Mouse (Mus musculus): ENCODE results near the gene Ahdc1. TPM values are rescaled to one million over a fixed set of nuclear protein-coding genes. Genes with fewer than 3 reads are reported as not detected.

Gene Ahdc1
- total RNA-seq, 2 experiments from 2014 or later, result 3.8 to 5.3 TPM

- ATAC-seq (replicated peaks; ENCODE audit: poor library complexity), result no peak
Measured at GRCm38 (mm10) chr4:133015710-133016651, 4.9 kb downstream of the Ahdc1 start.

GRCm38 (mm10) chr4:133016677-133017415, 5.8 kb downstream of the Ahdc1 start:
- ATAC-seq (replicated peaks; ENCODE audit: poor library complexity), result no peak

GRCm38 (mm10) chr4:133017597-133018262, 6.7 kb downstream of the Ahdc1 start:
- no peak for ATAC-seq (replicated peaks; ENCODE audit: poor library complexity)

DNA sequence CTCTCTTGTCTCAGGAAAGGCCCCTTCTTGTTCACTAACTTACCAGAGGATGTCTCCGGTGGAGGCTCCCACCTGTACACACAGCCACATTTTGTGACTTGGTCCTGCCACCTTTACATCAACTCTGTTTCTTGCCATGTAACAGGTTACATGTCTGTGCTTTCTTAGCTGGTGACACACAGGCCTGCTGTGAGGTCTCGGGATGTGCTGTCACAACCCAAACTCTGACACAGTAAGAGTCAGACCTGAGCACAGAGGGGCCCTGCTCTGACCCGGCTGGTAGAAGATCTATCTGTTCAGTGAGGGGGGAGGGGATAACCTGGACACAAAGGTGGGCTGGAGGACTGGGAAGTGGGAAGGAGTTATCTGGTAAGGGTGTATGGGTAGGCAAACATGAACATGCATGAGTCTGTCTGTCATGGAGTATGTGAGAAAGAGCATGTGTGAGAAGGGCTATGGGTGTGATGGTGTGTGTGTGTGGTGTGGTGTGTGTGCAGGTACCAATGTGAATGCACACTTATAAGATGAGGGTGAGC, 7.3 kb downstream of the Ahdc1 start:
- ATAC-seq (replicated peaks; ENCODE audit: poor library complexity), result no peak

DNA sequence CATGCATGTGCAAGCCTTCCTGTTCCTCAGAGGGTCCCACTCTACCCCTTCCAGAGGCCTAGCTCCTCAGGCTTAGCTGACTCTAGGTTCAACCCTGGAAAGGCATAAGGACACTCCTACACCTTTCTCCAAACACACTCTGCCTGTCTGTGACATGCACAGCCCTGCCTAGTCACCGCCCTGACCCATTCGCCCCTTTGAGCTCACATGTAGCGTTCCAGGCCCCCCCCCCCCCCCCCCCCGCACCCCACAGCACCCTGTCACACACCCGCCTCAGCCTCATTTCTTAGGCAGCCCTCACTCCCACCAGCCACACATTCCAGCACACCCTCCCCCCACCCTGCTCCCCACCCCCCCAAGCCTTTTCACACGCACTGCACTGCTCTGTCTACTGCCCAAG, 9.7 kb downstream of the Ahdc1 start:
- no peak for ATAC-seq (replicated peaks; ENCODE audit: poor library complexity)

DNA sequence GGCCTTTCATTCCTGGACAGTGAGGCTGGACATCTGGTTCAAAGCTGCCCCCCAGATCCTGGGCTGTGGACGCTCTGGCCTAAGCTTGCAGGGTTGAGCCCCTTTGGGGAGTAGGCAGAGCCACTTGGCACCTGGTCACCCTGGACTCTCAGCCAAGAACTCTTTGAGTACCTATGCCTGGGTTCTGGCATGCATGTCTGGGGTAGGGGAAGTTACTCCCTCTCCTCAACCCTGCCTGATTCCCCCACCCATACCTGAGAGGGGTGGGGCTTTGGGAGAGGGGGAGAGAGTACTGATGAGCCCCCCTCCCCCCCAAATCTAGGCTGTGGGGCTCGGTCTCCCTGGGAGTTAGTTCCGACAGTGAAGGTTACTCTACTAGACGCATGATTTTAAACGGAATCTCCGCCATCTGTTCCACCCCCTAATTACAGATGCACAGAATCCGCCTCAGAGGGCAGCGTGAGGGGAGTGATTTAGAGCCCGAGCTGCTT, 10.2 kb downstream of the Ahdc1 start:
- no peak for ATAC-seq (replicated peaks; ENCODE audit: poor library complexity)

DNA sequence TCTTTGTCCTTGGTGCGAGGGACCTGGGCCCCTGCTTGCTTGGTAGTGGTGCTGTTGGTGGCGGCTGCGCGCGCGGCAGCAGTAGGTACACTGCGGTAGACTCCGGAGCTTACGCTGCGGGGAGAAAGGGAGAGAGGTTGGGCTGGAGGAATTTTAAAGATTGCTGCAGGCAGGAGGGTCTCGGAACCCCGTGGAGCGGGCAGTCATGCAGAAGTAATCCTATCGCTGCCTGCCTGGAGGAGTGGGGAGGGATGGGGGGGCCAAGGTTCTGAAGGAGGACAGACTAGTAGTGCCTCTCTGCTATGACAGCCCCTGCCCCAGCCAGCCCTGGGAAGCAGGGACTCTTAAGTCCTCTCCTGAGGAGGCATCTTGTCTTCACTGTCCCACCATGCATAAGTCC, 11.2 kb downstream of the Ahdc1 start:
- ATAC-seq (replicated peaks; ENCODE audit: poor library complexity), result no peak

GRCm38 (mm10) chr4:133022954-133023635, 12.0 kb downstream of the Ahdc1 start:
- ATAC-seq (replicated peaks; ENCODE audit: poor library complexity), result no peak

GRCm38 (mm10) chr4:133023636-133024035, 12.6 kb downstream of the Ahdc1 start:
- ATAC-seq (replicated peaks; ENCODE audit: poor library complexity), result no peak

- no peak for ATAC-seq (replicated peaks; ENCODE audit: poor library complexity)
Measured at GRCm38 (mm10) chr4:133024404-133024803, 13.3 kb downstream of the Ahdc1 start.

GRCm38 (mm10) chr4:133024969-133025685, 14.1 kb downstream of the Ahdc1 start:
- ATAC-seq (replicated peaks; ENCODE audit: poor library complexity), result no peak

DNA sequence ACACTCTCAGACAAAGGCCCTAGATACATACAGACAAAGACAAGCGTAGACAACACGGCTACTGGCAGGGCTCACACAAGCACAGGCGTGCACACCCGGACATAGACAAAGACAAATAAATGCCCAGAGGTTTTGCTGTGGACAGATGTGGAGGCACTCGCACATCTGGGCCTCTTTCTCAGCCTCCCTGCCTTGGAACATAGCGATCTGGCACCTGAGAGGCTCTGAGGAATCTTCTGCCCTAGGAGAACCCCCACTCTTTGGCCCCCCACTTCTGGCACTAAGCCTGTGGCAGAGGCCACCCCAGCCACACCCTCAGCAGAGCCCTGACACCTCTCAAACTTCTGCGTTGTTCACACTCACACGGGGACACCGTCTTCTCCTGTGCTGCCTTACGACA, 15.2 kb downstream of the Ahdc1 start:
- ATAC-seq (replicated peaks; ENCODE audit: poor library complexity), result no peak

DNA sequence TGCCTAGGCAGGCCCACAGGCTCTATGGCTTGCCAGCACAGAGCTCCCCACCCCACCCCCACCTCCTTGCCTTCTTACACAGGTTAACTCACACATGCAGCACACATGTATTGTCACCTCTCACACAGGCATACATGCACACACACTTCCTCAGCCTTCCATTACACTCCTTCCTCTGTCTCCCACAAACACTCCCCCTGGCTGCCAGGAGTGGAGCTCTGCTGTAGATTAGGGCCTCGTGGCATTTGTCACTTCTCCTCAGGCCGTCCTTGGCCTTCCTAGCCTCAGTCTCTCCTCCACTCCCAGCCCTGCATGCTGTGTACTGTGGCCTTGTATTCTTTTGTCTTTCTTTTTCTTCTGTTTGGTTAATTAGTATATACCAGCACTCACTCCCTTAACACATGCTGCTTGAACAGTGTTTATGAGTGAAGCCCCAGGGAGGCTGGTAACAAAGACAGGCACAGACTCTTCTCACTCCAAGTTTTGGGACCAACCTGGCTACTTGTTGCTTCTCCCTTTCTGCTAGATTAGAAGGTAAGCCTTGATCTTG, 15.8 kb downstream of the Ahdc1 start:
- peak; percentile 62 for ATAC-seq (replicated peaks; ENCODE audit: poor library complexity)

DNA sequence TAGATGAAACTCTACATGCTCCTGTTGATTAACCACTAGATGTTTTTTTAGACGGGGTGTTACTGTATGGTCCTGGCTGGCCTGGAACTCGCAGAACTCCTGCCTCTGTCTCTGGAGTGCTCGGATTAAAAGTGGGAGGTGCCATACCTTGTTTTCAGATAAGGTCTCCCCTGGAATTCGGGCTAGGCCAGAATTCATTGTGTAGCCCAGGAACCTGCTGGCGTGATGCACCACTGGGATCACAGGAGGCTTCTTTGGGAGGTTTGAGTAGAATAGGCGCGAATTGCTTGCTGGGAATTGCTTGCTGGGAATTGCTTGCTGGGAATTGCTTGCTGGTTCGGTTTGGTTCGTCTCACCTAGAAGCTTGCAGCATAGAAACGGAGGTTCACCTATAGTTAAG, 16.7 kb downstream of the Ahdc1 start:
- ATAC-seq (replicated peaks; ENCODE audit: poor library complexity), result no peak

DNA sequence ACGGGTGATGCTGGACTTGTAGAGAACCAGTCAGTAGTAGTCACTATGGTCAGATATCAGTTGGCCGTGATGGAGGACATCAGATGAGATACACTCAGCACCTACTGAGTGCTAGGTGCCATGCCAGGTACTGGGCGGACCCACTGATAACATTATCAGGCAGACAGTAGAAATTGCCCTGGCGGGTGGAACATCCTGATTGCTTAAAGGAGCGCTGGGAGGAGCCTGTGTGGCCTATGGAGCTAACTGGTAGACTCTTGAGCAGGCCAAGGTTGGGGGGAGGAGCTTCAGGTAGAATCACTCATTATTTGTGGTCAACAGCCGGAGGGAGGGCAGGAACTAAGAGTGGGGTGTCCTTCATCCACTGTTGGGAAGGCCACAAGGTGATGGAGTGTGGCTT, 17.1 kb downstream of the Ahdc1 start:
- peak; percentile 49 for ATAC-seq (replicated peaks; ENCODE audit: poor library complexity)

DNA sequence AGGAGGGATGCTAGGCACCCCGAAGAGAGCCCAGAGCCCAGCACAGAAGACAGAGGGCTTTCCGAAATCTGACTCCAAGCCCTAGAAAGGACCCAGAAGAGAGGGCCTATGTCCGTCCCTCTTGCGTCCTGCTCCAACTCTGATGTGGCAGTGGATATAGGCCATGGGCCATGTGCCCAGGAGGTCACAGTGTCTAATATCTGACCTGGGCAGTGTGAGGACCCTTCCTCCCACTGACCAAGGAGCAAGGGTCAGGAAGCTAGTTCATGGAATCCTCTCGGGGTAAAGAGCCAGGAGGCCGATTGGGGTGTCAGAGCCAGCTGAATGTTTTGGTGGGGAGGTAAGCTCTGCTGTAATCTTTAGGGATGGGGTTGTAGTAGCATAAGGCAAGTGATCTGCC, 17.8 kb downstream of the Ahdc1 start:
- ATAC-seq (replicated peaks; ENCODE audit: poor library complexity), result no peak

DNA sequence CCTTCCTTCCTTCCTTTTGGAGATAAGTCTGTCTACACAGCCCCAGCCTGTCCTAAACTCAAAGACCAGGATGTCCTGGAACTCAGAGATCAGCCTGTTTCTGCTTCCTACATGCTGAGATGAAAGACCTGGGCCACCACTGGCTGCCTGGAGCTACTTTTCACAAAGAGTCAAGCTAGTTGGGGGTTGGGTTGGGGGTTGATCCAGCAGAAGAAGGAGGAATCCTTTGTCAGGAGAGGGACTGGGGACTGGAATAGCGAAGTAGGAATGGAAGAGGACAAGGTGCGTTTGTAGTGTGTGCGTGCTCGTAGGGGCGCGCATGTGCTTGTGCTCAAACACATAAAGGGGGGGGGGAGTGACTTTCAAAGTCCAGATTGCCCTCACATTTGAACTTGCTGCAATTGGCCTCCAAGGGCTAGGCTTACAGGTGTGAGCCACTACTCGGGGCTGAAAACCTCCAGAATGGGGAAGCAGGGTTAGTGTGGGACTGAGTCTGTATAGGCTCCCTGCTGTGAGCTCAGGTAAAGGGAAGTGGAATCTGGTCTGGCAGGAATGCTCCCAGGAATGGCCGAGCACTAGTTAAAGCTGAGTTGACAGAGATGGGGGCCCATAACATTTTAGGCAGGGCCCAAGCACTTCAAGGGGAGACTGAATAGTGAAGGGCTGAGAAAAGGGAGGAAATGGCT, 21.5 kb downstream of the Ahdc1 start:
- no peak for ATAC-seq (replicated peaks; ENCODE audit: poor library complexity)

DNA sequence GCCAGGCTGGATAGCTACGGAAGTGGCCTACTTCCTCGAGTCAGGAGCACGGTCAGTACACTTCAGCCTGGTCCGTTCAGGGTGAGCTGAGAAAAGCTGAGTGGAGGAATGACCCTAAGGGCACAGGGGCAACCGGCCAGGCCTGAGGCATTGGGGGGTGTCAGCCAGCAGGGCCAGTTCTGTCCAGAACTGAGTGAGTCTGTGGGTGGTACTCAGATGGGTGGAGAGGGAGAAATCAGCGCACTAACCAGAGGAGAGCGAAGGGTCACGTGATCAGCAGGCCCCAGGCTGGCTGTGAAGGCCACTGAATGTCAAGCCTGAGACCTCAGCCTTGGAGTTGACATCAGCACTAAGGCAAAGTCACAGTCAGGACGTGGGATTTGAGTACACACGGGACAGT, 23.4 kb downstream of the Ahdc1 start:
- no peak for ATAC-seq (replicated peaks; ENCODE audit: poor library complexity)

DNA sequence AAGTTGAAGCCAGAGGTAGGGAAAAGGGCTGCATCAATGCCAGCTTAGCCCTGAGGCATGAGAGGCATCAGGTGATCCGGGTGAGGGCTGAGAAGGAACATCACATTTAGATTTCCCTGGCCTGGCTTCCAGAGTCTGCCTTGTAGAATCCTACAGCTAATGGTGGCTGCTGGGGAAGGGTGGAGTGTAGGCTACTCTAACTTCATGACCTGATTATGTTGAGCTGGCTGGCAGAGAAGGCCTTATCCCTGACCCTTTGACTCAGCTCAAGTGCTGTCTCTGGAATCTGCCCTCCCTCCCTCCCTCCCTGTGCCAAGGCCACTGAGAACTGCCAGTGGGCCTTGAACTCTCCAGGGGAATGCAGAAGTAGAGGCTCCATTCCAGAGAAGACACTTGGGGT, 24.4 kb downstream of the Ahdc1 start:
- no peak for ATAC-seq (replicated peaks; ENCODE audit: poor library complexity)

Measured in megakaryocyte progenitor cell, adult 5-6 weeks (primary cell).